Mouse (Mus musculus): Measurements from ENCODE around the gene Olfr1277.
A peak's percentile ranks its signal among the peaks of the same experiment; 100 is the strongest.

The Olfr1277 gene

GRCm38 (mm10) chr2:111274006-111274405, at the start of gene Olfr1277:
Olfr1277 (minus strand) TSS chr2:111274106.
- peak; percentile 59; the same call in 1 of the 2 replicates for ATAC-seq (ENCODE audit: low TSS enrichment)

- ATAC-seq (ENCODE audit: low TSS enrichment), result no peak
These were observed 39.8 kb upstream of the Olfr1277 start, which contains the start of gene Olfr1280 for GRCm38 (mm10) chr2:111313717-111314116. Olfr1280 (plus strand) TSS chr2:111314017.

- peak; percentile 97 for ATAC-seq (ENCODE audit: low TSS enrichment)
These were observed 26.5 kb upstream of the Olfr1277 start, which contains the start of gene Olfr1279 for GRCm38 (mm10) chr2:111300374-111300773. Olfr1279 (plus strand) TSS chr2:111300635.

GRCm38 (mm10) chr2:111298541-111298940, 24.6 kb upstream of the Olfr1277 start:
- no peak for ATAC-seq (ENCODE audit: low TSS enrichment)

- no peak for ATAC-seq (ENCODE audit: low TSS enrichment)
These were observed 15.9 kb upstream of the Olfr1277 start, which contains the start of gene Olfr1278 for GRCm38 (mm10) chr2:111289836-111290235. Olfr1278 (plus strand) TSS chr2:111290136.

GRCm38 (mm10) chr2:111254216-111254615, 19.7 kb downstream of the Olfr1277 start, which contains the start of gene Olfr1276:
Olfr1276 (plus strand) TSS chr2:111254516.
- ATAC-seq (ENCODE audit: low TSS enrichment), result no peak

- no peak for ATAC-seq (ENCODE audit: low TSS enrichment)
These were observed 38.7 kb downstream of the Olfr1277 start, which contains the start of gene Olfr1275 for GRCm38 (mm10) chr2:111235186-111235585. Olfr1275 (minus strand) TSS chr2:111235286.

GRCm38 (mm10) chr2:111229502-111229901, 44.4 kb downstream of the Olfr1277 start, which contains the start of gene 4930430A15Rik:
4930430A15Rik (minus strand) TSS chr2:111229602.
- ATAC-seq (ENCODE audit: low TSS enrichment), result no peak
